Mouse (Mus musculus): ENCODE measurements around the gene Il18. TPM values are rescaled to one million over a fixed set of nuclear protein-coding genes. Genes with fewer than 3 reads are reported as not detected.

Il18 gene
- polyA plus RNA-seq, 1 experiment from 2014 or later = 15.7 TPM

DNA sequence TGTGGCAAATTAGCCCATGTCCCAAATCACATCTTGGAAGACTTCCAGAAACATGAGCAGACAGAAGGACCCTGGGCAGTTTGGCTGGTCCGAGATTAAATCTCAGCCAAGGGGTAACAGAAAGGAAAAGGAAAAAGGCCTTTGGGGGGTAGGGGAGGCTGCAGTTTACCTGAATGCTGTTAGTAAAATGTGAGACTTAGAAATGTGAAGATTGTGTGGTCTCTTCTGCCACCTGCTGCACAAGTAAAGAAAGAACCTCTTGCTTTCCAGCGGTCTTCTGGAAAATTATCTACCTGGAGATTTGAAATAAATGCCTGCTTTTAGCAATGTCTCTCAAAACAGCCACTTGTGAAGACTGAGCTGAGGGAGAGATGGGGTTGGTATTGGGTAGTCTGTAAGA, 23.7 kb upstream of the Il18 start:
- Histone ChIP-seq H3K27me3 (no peaks in the 10 kb centered on the region), H3K4me2 (no peak overlapping the region), H3K4me1 (replicated peaks) (peaks cover 17% of the 10 kb centered on the region), H3K27ac (replicated peaks) (no peak overlapping the region), H3K4me3 (no peak overlapping the region), H3K9ac (no peak overlapping the region), H3K36me3 (no peaks in the 10 kb centered on the region), H3K9me3 (no peaks in the 10 kb centered on the region)
- no peak for ATAC-seq (ENCODE audit: low read depth)
- 46% methylated on average over 2 of the region's 2 CpGs for WGBS

DNA sequence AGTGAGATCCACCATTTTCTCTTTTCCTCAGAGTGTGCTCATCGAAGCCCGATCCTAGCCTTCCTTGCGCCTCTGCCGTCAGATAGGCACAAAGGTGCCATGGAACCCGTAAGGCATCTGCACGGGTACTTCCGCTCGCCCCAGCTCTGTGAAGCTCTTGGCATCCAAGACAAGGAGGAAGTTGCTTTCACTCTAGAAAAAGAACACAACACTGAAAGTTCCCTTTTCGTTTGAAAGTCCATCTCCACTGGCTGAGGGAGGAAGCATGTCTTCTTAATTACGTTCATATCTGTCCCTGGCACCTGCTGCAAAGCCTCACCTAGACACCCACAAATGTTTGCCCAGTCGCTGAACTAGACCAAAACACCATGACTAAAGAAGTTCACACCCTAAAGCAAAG, 21.3 kb upstream of the Il18 start:
- no peaks in the 10 kb centered on the region for H3K4me1 ChIP-seq (replicated peaks)
- H3K4me3 ChIP-seq = no peak overlapping the region
- no peak overlapping the region for H3K4me2 ChIP-seq
- no peak for ATAC-seq (ENCODE audit: low read depth)
- no peaks in the 10 kb centered on the region for H3K27me3 ChIP-seq
- 86% methylated on average over 11 of the region's 11 CpGs for WGBS
- H3K9ac ChIP-seq = no peak overlapping the region
- H3K27ac ChIP-seq (replicated peaks) = no peak overlapping the region
- H3K9me3 ChIP-seq = no peaks in the 10 kb centered on the region
- H3K36me3 ChIP-seq = no peaks in the 10 kb centered on the region

DNA sequence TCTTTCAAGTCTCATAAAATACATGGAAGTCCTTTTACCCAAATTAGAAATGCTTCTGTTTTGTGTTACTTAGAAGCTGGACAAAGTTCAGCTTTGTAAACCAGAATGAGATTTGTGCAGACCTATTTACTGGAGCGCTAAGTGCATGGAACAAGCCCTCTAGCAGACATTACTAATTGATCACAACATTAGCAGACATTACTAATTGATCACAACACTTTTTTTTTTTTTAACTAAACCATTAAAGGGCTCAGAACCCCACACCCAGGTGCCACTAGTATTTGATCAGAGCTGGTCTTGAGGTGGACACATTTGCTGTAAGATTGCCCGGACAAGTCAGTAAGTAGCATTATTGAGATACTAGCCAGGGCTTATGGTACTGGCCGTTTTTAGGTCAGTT, 20.8 kb upstream of the Il18 start:
- Histone ChIP-seq H3K27me3 (no peaks in the 10 kb centered on the region), H3K36me3 (no peaks in the 10 kb centered on the region), H3K4me3 (no peak overlapping the region), H3K9ac (no peak overlapping the region), H3K4me1 (replicated peaks) (no peaks in the 10 kb centered on the region), H3K9me3 (no peaks in the 10 kb centered on the region), H3K4me2 (no peak overlapping the region), H3K27ac (replicated peaks) (no peak overlapping the region)
- 81% methylated on average over 3 of the region's 3 CpGs for WGBS
- no peak for ATAC-seq (ENCODE audit: low read depth)

DNA sequence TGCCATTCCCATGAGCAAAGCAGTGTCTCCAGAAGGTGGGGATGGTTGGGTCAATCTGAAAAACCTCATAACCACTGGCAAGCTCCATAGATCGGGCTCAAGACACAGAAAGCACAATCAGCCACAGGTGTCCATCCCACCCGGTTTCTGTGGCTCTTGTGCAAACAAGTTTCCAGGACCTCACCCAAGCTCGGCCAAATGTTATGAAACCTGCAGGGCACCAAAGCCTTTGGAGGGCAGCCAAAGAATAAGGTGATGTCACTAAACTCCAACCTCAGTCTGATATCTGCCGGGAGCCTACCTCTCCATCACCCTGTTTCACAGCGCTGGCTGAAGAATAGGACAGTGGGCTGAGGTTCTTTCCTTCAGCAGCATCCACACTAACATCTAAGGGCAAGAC, 18.7 kb upstream of the Il18 start:
- WGBS = 86% methylated on average over 5 of the region's 5 CpGs
- no peaks in the 10 kb centered on the region for H3K9me3 ChIP-seq
- H3K9ac ChIP-seq = no peak overlapping the region
- no peak overlapping the region for H3K4me2 ChIP-seq
- H3K27me3 ChIP-seq = no peaks in the 10 kb centered on the region
- no peak overlapping the region for H3K27ac ChIP-seq (replicated peaks)
- no peak overlapping the region for H3K4me3 ChIP-seq
- H3K36me3 ChIP-seq = no peaks in the 10 kb centered on the region
- no peak for ATAC-seq (ENCODE audit: low read depth)
- no peaks in the 10 kb centered on the region for H3K4me1 ChIP-seq (replicated peaks)

DNA sequence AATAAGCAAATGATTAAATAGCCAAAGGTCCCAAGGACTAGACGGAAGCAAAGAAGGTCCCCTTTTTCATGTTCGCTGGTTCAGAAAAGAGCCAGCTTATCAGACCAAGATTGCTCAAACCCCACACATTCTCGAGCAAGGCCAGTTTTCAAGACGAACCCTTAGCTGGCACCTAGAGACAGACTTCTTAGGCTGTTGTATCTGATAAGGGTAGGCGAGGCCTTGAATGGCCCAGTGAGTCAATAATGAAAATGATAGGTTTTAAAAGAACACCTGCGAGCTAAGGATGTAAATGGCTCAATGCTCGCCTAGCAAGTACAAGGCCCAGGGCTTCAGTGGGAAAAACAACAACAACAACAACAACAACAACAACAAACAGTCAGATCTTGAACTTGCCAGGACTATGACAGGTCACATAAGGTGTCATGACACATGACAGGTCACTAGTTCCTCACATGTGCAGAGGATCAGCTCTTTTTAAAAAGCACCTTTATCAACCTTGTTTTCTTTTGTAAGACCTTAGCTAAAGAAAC, 18.0 kb upstream of the Il18 start:
- 85% methylated on average over 7 of the region's 7 CpGs for WGBS

DNA sequence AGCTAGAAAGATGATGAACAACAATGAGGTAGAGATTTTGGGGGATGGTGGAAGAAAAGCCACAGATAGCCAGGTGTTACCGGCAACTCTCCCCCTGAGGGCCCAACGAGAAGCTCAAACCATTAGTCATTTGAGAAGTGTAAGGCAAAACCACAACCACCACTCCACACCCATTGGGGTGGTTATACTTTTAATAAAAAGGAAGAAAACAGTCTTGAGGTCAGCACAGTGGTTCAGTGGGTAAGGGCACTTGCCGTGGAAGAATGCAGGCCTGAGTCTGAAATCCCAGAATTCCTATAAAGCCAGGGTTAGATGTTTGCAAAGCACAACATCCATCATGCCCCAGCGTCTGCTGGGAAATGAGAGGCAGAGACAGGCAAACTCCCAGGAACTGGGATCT, 17.3 kb upstream of the Il18 start:
- Histone ChIP-seq H3K36me3 (no peaks in the 10 kb centered on the region), H3K9ac (no peak overlapping the region), H3K4me2 (no peak overlapping the region), H3K27me3 (no peaks in the 10 kb centered on the region), H3K27ac (replicated peaks) (no peak overlapping the region), H3K4me3 (no peak overlapping the region), H3K4me1 (replicated peaks) (no peaks in the 10 kb centered on the region), H3K9me3 (no peaks in the 10 kb centered on the region)
- 73% methylated on average over 4 of the region's 4 CpGs for WGBS
- no peak for ATAC-seq (ENCODE audit: low read depth)

More for the DNA sequence above, 18.0 kb upstream of the Il18 start:
- Histone ChIP-seq H3K4me3 (no peak overlapping the region), H3K27ac (replicated peaks) (no peak overlapping the region), H3K9me3 (no peaks in the 10 kb centered on the region), H3K36me3 (no peaks in the 10 kb centered on the region), H3K4me2 (no peak overlapping the region), H3K4me1 (replicated peaks) (no peaks in the 10 kb centered on the region), H3K9ac (no peak overlapping the region), H3K27me3 (no peaks in the 10 kb centered on the region)
- no peak for ATAC-seq (ENCODE audit: low read depth)

DNA sequence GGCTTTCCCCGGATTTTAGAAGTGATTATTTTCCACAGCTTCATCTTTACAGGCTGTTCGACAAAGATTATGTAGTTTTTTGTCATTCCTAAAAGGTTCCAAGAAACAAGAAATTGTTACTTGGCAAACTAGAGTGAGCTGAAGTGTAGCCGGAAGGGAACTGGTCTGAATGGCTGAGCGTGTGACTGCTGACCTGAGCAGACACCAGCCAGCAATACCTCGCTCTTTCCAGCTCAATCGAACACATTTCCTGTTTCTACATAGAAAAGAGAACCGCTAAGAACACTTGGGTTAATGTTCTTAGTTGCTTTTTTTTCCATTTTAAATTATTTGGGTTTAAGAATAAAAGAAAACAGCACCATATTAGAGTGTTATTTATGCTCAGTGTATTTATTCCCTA, 14.5 kb upstream of the Il18 start:
- 79% methylated on average over 7 of the region's 7 CpGs for WGBS
- H3K4me3 ChIP-seq = no peak overlapping the region
- H3K4me1 ChIP-seq (replicated peaks) = no peaks in the 10 kb centered on the region
- no peaks in the 10 kb centered on the region for H3K9me3 ChIP-seq
- no peak overlapping the region for H3K9ac ChIP-seq
- ATAC-seq (ENCODE audit: low read depth) = no peak
- H3K36me3 ChIP-seq = no peaks in the 10 kb centered on the region
- H3K4me2 ChIP-seq = no peak overlapping the region
- H3K27ac ChIP-seq (replicated peaks) = no peak overlapping the region
- no peaks in the 10 kb centered on the region for H3K27me3 ChIP-seq

DNA sequence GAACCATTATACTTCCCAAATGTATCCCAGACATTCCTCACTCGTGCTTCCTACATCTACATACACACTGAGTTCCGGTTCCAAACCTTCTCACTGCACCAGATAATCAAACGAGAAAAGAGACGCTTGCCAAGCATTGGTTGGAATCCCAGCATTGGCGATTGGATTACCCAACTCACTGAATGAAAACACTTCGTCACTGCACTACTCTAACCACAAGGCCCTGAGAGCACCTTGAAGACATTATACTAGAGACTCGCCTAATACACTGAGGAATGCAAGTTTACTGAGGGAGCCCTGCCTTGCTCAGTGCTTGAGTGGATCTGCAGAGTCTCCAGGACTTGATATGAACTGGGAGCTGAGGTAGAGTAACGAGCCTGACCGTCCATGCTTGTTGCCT, 12.2 kb upstream of the Il18 start:
- no peak for ATAC-seq (ENCODE audit: low read depth)
- no peaks in the 10 kb centered on the region for H3K4me1 ChIP-seq (replicated peaks)
- H3K27me3 ChIP-seq = no peaks in the 10 kb centered on the region
- 79% methylated on average over 9 of the region's 9 CpGs for WGBS
- H3K36me3 ChIP-seq = no peaks in the 10 kb centered on the region
- no peaks in the 10 kb centered on the region for H3K9me3 ChIP-seq
- no peak overlapping the region for H3K4me3 ChIP-seq
- no peak overlapping the region for H3K27ac ChIP-seq (replicated peaks)
- no peak overlapping the region for H3K4me2 ChIP-seq
- H3K9ac ChIP-seq = no peak overlapping the region

DNA sequence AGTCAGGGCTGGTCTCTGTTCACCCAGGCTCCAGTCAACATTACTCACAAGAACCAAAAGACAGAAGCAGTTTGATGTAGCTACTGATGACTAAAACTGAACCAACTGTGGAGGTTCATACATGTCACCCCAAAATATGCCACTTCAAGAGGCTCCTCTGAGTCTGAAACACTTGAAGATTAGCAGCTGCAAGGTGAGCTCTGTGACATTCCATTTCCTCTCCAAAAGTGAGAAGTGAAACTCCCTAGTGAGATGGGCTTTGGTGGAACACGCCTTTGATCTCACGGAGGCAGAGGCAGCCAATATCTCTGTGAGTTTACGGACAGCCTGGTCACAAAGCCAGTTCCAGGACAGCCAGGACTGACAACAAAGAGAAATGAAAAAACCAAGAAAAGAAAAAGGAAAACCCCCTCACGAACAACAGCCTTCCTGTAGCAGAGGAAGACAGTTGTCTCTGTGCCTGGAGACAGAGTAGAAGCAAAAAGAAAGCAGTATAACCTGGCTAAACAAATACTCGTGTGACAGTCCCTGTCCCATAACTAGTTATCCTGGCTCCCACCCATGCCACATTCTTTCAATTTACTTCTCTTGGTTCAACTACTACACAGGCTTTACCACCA, 6.7 kb upstream of the Il18 start:
- no peaks in the 10 kb centered on the region for H3K9me3 ChIP-seq

DNA sequence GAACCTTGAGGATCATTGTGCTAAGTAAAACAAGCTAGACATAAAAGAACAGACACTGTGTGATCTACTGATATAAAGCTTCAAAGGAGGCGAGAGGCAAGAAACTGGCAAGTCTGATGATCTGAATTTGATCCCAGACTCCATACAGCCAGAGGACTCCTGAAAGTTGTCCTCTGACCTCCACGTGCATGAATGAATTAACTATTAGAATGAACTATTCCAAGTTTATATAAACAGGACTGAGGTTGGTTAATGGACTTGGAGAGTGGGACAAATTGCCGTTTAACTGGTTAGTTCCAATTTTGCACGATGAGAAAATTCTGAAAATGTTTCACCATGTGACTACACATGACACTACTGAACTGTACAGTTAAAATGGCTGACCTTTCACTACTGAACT, 5.7 kb upstream of the Il18 start:
- ATAC-seq (ENCODE audit: low read depth) = no peak
- WGBS = 91% methylated on average over 4 of the region's 4 CpGs

More for the DNA sequence above, 6.7 kb upstream of the Il18 start:
- Histone ChIP-seq H3K4me1 (replicated peaks) (no peaks in the 10 kb centered on the region), H3K27me3 (no peaks in the 10 kb centered on the region), H3K9ac (no peak overlapping the region), H3K27ac (replicated peaks) (no peak overlapping the region), H3K4me3 (no peak overlapping the region), H3K36me3 (no peaks in the 10 kb centered on the region), H3K4me2 (no peak overlapping the region)
- ATAC-seq (ENCODE audit: low read depth) = no peak
- WGBS = 59% methylated on average over 5 of the region's 5 CpGs

DNA sequence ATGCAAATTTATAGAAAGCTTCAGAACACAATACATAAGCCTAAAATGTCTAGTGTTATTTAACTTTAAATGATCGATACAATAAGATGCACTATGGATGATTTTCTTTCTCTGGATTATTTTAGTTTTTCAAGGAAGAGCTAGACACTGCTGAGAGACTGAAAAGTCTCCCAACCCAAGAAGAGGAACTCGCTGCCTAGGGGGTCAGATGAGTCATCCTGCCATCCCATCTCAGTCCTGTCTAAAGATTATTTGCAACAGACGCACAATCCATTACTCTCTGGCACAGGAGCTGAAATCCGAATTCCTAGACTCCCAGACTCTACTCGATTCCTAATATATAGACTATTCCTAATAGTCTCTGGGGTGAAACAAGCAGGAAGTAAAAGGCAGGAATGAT, 2.4 kb upstream of the Il18 start:
- H3K4me3 ChIP-seq = no peak overlapping the region
- H3K9ac ChIP-seq = no peak overlapping the region
- H3K27ac ChIP-seq (replicated peaks) = no peak overlapping the region
- no peak for ATAC-seq (ENCODE audit: low read depth)
- H3K4me1 ChIP-seq (replicated peaks) = peaks cover 19% of the 10 kb centered on the region
- no peaks in the 10 kb centered on the region for H3K27me3 ChIP-seq
- no peak overlapping the region for H3K4me2 ChIP-seq
- no peaks in the 10 kb centered on the region for H3K36me3 ChIP-seq
- 87% methylated on average over 5 of the region's 5 CpGs for WGBS
- H3K9me3 ChIP-seq = no peaks in the 10 kb centered on the region

More for the DNA sequence above, 5.7 kb upstream of the Il18 start:
- H3K9me3 ChIP-seq = no peaks in the 10 kb centered on the region
- no peak overlapping the region for H3K4me3 ChIP-seq
- H3K4me1 ChIP-seq (replicated peaks) = 0 out of 2 replicates have a peak, but pooled peaks cover 3% of the 10 kb centered on the region
- no peak overlapping the region for H3K4me2 ChIP-seq
- H3K9ac ChIP-seq = no peak overlapping the region
- H3K27me3 ChIP-seq = no peaks in the 10 kb centered on the region
- no peak overlapping the region for H3K27ac ChIP-seq (replicated peaks)
- no peaks in the 10 kb centered on the region for H3K36me3 ChIP-seq

DNA sequence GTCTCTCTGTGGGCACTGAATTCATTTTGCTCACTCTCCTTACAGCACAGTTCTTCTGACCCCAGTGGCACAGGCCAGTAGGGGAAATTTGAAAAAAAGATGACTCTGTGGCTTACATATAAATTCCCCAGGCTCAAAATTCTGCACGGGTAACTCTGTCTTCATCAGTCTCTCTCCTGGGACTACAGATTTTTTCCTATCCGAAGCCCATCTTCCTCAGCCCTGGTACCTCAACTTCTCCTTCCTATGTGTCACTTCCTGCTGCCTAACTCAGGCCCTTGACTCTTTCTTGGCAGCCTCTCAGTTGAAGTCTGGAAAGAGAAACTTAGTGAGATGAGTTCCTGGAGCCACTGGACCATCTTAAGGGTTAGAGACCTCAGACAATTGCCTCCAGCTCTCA, 1.1 kb upstream of the Il18 start:
- H3K4me3 ChIP-seq = no peak overlapping the region
- H3K9ac ChIP-seq = no peak overlapping the region
- WGBS = 76% methylated on average over 2 of the region's 2 CpGs
- H3K9me3 ChIP-seq = no peaks in the 10 kb centered on the region
- no peaks in the 10 kb centered on the region for H3K27me3 ChIP-seq
- no peaks in the 10 kb centered on the region for H3K36me3 ChIP-seq
- peaks cover 19% of the 10 kb centered on the region for H3K4me1 ChIP-seq (replicated peaks)
- no peak for ATAC-seq (ENCODE audit: low read depth)
- no peak overlapping the region for H3K27ac ChIP-seq (replicated peaks)
- no peak overlapping the region for H3K4me2 ChIP-seq

DNA sequence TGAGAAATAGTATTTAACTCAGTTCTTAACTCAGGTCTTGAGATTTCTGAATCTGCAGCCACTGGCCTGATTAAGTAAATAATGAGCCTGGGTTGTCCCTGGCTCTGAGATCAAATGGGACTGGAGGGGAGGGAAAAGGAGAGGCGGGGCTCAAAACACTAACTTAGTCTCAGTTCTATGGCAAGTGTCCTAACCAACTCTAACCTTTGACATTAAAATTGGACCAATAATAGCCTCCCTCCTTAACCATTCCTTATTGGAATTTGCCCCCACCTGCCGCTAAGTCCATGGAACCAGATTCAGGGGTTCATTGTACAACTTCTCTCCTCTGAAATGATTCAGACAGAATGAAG, 443 bp downstream of the Il18 start, which contains the start of gene Bco2:
Bco2 (minus strand) TSS at position 88 of the 353 bp plus-strand sequence.
- peak within 1 kb of the TSS; percentile 32 for H3K4me3 ChIP-seq
- peak within 1 kb of the TSS; percentile 87 for H3K27ac ChIP-seq (replicated peaks)
- H3K9ac ChIP-seq = peak within 1 kb of the TSS; percentile 60
- no peaks in the 10 kb centered on the region for H3K27me3 ChIP-seq
- WGBS = 3% methylated on average over 2 of the region's 2 CpGs
- peaks cover 19% of the 10 kb centered on the region for H3K4me1 ChIP-seq (replicated peaks)
- no peaks in the 10 kb centered on the region for H3K36me3 ChIP-seq
- H3K4me2 ChIP-seq = peak within 1 kb of the TSS; percentile 53
- ATAC-seq (ENCODE audit: low read depth) = peak; percentile 56; the same call in 1 of the 2 replicates
- H3K9me3 ChIP-seq = no peaks in the 10 kb centered on the region
